Mouse (Mus musculus) effector memory CD4-positive, alpha-beta T cell, adult 7 months (primary cell): ENCODE measurements around the gene Adh1. TPM values are rescaled to one million over a fixed set of nuclear protein-coding genes. Genes with fewer than 3 reads are reported as not detected.

Experiments
- polyA plus RNA-seq: library from polyadenylated mRNA; unstranded; fragments of 100-300 nt; shearing (Covaris generic); gene quantifications from one replicate; pipeline ENCODE4 v1.2.1, GENCODE M21; 2017

The Adh1 gene
- not detected for polyA plus RNA-seq

GRCm38 (mm10) chr3:138260721-138261669, at the start of gene Adh1:
Gene Adh1, plus strand, starts transcription at chr3:138260991.

GRCm38 (mm10) chr3:138217631-138218264, 43.0 kb upstream of the Adh1 start, which contains the start of gene Adh7:
Gene Adh7, plus strand, starts transcription at chr3:138217760.

GRCm38 (mm10) chr3:138312965-138313364, 52.2 kb downstream of the Adh1 start, which contains the start of gene Adh6a:
Gene Adh6a, plus strand, starts transcription at chr3:138313286.

Other genes starting within 250 kb of the Adh1 start
- gene 1110002E22Rik, start 195.9 kb upstream of the Adh1 start, polyA plus RNA-seq: not detected
- gene Gm5105, start 193.6 kb upstream of the Adh1 start, polyA plus RNA-seq: not detected
- gene Trmt10a, start 117.5 kb upstream of the Adh1 start, polyA plus RNA-seq: 3.3 TPM
- 3.0 TPM for gene Mttp, start 116.0 kb upstream of the Adh1 start, polyA plus RNA-seq
- gene 4930579F01Rik, start 67.2 kb upstream of the Adh1 start, polyA plus RNA-seq: not detected
- gene Adh7, start 43.2 kb upstream of the Adh1 start, polyA plus RNA-seq: 0.77 TPM
- not detected for gene Adh6a, start 52.3 kb downstream of the Adh1 start, polyA plus RNA-seq
- not detected for gene Adh6b, start 80.8 kb downstream of the Adh1 start, polyA plus RNA-seq
- not detected for gene Adh4, start 154.5 kb downstream of the Adh1 start, polyA plus RNA-seq
- gene Adh5, start 182.1 kb downstream of the Adh1 start, polyA plus RNA-seq: 118 TPM
- 25.8 TPM for gene Metap1, start 228.5 kb downstream of the Adh1 start, polyA plus RNA-seq